ENCODE assay signal across 23 mouse cellular contexts in the genomic region with DNA sequence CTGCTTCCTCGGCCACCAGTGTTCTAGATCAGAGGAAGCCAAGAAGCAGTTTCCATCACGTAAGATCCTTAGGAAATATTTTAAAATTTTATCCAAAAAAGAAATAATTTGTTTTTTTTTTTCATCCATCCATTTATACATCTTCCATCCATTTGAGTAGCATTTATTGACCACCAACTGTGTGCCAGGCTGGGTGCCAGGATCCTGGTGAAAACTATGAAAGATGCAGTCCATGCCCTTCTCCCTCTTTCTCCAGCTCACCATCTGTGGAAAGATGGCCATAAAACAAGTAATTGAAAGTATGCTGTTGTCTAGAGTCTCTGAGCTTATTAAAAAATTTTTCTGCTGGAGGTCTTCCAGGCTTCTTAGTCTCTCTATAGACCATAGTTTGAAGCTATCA. TPM values are rescaled to one million over a fixed set of nuclear protein-coding genes. Genes with fewer than 3 reads are reported as not detected.
DNase-seq lines count a peak whose midpoint lies in the region; ATAC-seq lines count a peak whose summit lies in the region.
"Had no signal": no experiment of that assay in that cellular context is flagged by ENCODE, and none has a peak within 500 bp of the region (broad histone marks: within the 10 kb centered on the region; RNA-seq: fewer than 3 reads in every experiment).

No protein-coding gene starts in this region.

- intact Hi-C loops in heart, postnatal 36 days (cut with DNase I), result no loop called here

- H3K9me3 ChIP-seq in kidney, embryonic 16.5 days (ENCODE audit: low read length), result no peaks in the 10 kb centered on the region
- H3K9me3 ChIP-seq: embryonic facial prominence, embryonic 13.5 days; forebrain, embryonic 12.5 days; heart, embryonic 15.5 days; hindbrain, embryonic 10.5 days; hindbrain, embryonic 15.5 days had no signal

- 93% methylated on average over 2 of the region's 2 CpGs for WGBS in kidney, embryonic 16.5 days

- ATAC-seq in kidney, embryonic 16.5 days (ENCODE audit: low FRiP score, low TSS enrichment), result no peak
- ATAC-seq: forebrain, postnatal 0 days; intestine, embryonic 16.5 days had no signal

- no peak overlapping the region for H3K4me2 ChIP-seq in kidney, embryonic 16.5 days (replicated peaks; ENCODE audit: low read depth, low read length)
- H3K4me2 ChIP-seq: embryonic facial prominence, embryonic 13.5 days; forebrain, embryonic 12.5 days; heart, embryonic 11.5 days; heart, embryonic 15.5 days; hindbrain, embryonic 15.5 days had no signal

- H3K27ac ChIP-seq in kidney, embryonic 16.5 days (ENCODE audit: low read length), result no peak overlapping the region
- H3K27ac ChIP-seq: embryonic facial prominence, embryonic 13.5 days; forebrain, embryonic 12.5 days; heart, adult 2 months; heart, embryonic 15.5 days; hindbrain, embryonic 10.5 days; hindbrain, embryonic 15.5 days had no signal

- no peaks in the 10 kb centered on the region for H3K27me3 ChIP-seq in kidney, embryonic 16.5 days (ENCODE audit: insufficient read depth, low read length)
- H3K27me3 ChIP-seq: embryonic facial prominence, embryonic 13.5 days; forebrain, embryonic 12.5 days; heart, embryonic 15.5 days; hindbrain, embryonic 15.5 days had no signal

- H3K36me3 ChIP-seq in kidney, embryonic 16.5 days (ENCODE audit: insufficient read depth, low read length), result no peaks in the 10 kb centered on the region
- H3K36me3 ChIP-seq: embryonic facial prominence, embryonic 13.5 days; forebrain, embryonic 12.5 days; heart, embryonic 15.5 days; hindbrain, embryonic 10.5 days; hindbrain, embryonic 15.5 days had no signal

- no peak overlapping the region for H3K9ac ChIP-seq in kidney, embryonic 16.5 days (replicated peaks; ENCODE audit: low read length)
- H3K9ac ChIP-seq: embryonic facial prominence, embryonic 13.5 days; forebrain, embryonic 12.5 days; forebrain, postnatal 0 days; heart, embryonic 15.5 days; hindbrain, embryonic 15.5 days had no signal

- no peak overlapping the region for H3K4me3 ChIP-seq in kidney, embryonic 16.5 days (ENCODE audit: low read length)
- H3K4me3 ChIP-seq: embryonic facial prominence, embryonic 13.5 days; forebrain, embryonic 12.5 days; heart, adult 2 months; heart, embryonic 15.5 days; hindbrain, embryonic 10.5 days; hindbrain, embryonic 15.5 days had no signal

- DNase-seq in brain, adult 2 months (ENCODE audit: low read depth, low spot score), result peak; percentile 46
- peak; percentile 62 for DNase-seq in cerebellum, adult 18-20 months
- DNase-seq in cerebellum, adult 9-11 months, result peak; percentile 47
- DNase-seq in cerebellum, postnatal 36 days, result peak; percentile 60 to 62
- DNase-seq in heart, postnatal 36 days, result no peak
- DNase-seq: adrenal gland, adult 8-10 months; adrenal gland, postnatal 36 days; forebrain, postnatal 0 days; gastrocnemius, postnatal 14 days; heart, adult 2 months; heart, postnatal 14 days; kidney, adult 8-10 months had no signal

- H3K4me1 ChIP-seq in kidney, embryonic 16.5 days (ENCODE audit: insufficient read depth, low read length), result no peaks in the 10 kb centered on the region
- H3K4me1 ChIP-seq: embryonic facial prominence, embryonic 13.5 days; forebrain, embryonic 12.5 days; hindbrain, embryonic 10.5 days; hindbrain, embryonic 15.5 days had no signal

RNA-seq across cellular contexts. Expression of gene Cacng3, which starts 39.9 kb away (rescaled TPM):
- polyA plus RNA-seq in kidney, embryonic 16.5 days (2015; fragmentation: Nextera tagmentation; extraction: Ambion mirVana), result 0.35 and 0.92 TPM in 2 replicates
- total RNA-seq in heart, postnatal 36 days (2021), result not detected
- total RNA-seq: ES-E14; gastrocnemius, adult 18-20 months; heart, adult 2 months had no signal
- polyA plus RNA-seq: embryonic facial prominence, embryonic 13.5 days; gonadal fat pad, adult 2 months; heart, adult 2 months had no signal

Comparison
In these comparisons a context has a peak if more than half of its experiments do, and no peak if none do; other contexts are left out.
1. DNase-seq: peak in brain, adult 2 months (single experiment), cerebellum, adult 18-20 months (2 of 2), cerebellum, adult 9-11 months (single experiment) and cerebellum, postnatal 36 days (2 of 2); none in heart, postnatal 36 days (0 of 2).